Mouse (Mus musculus) thymus, postnatal 4 days (tissue): Measurements from ENCODE around the gene Hectd1.
A peak's percentile ranks its signal among the peaks of the same experiment; 100 is the strongest.

Source experiments
- DNase-seq: peaks from one replicate; pipeline ENCODE4 v3.0.0; 2021

Hectd1 gene

GRCm38 (mm10) chr12:51829290-51830076 lies at the start of gene Hectd1:
Gene Hectd1, minus strand, starts transcription at chr12:51829536.
- peak; percentile 91 for DNase-seq

GRCm38 (mm10) chr12:51871446-51872144 lies 42.3 kb upstream of the Hectd1 start:
- DNase-seq, result peak; percentile 27

- no peak for DNase-seq
Measured at GRCm38 (mm10) chr12:51869511-51869910, 40.2 kb upstream of the Hectd1 start.

- no peak for DNase-seq
Measured at GRCm38 (mm10) chr12:51867076-51867475, 37.7 kb upstream of the Hectd1 start.

GRCm38 (mm10) chr12:51866226-51866910 lies 37.0 kb upstream of the Hectd1 start:
- peak; percentile 32 for DNase-seq

GRCm38 (mm10) chr12:51865790-51866179 lies 36.4 kb upstream of the Hectd1 start:
- DNase-seq, result peak; percentile 27

- no peak for DNase-seq
Measured at GRCm38 (mm10) chr12:51865061-51865789, 35.9 kb upstream of the Hectd1 start.

- DNase-seq, result peak; percentile 26
Measured at GRCm38 (mm10) chr12:51863116-51864002, 34.0 kb upstream of the Hectd1 start.

GRCm38 (mm10) chr12:51858134-51859028 lies 29.0 kb upstream of the Hectd1 start:
- DNase-seq, result no peak

GRCm38 (mm10) chr12:51856768-51857295 lies 27.5 kb upstream of the Hectd1 start:
- DNase-seq, result no peak

- DNase-seq, result no peak
Measured at GRCm38 (mm10) chr12:51855872-51856271, 26.5 kb upstream of the Hectd1 start.

- DNase-seq, result no peak
Measured at GRCm38 (mm10) chr12:51855453-51855852, 26.1 kb upstream of the Hectd1 start.

- DNase-seq, result no peak
Measured at GRCm38 (mm10) chr12:51851617-51852016, 22.3 kb upstream of the Hectd1 start.

GRCm38 (mm10) chr12:51851155-51851554 lies 21.8 kb upstream of the Hectd1 start:
- no peak for DNase-seq

GRCm38 (mm10) chr12:51850339-51850738 lies 21.0 kb upstream of the Hectd1 start:
- DNase-seq, result no peak

GRCm38 (mm10) chr12:51849902-51850301 lies 20.6 kb upstream of the Hectd1 start:
- DNase-seq, result no peak

- DNase-seq, result no peak
Measured at GRCm38 (mm10) chr12:51847953-51848680, 18.8 kb upstream of the Hectd1 start.

- DNase-seq, result no peak
Measured at GRCm38 (mm10) chr12:51845261-51845660, 15.9 kb upstream of the Hectd1 start.

GRCm38 (mm10) chr12:51844771-51845256 lies 15.5 kb upstream of the Hectd1 start:
- DNase-seq, result peak; percentile 93
